Mouse (Mus musculus): ENCODE results near the gene Fam53b. TPM values are rescaled to one million over a fixed set of nuclear protein-coding genes. Genes with fewer than 3 reads are reported as not detected.

Gene Fam53b
- polyA plus RNA-seq, 1 experiment from 2014 or later = 37.7 TPM

GRCm38 (mm10) chr7:132713483-132714126 lies 100.1 kb downstream of the Fam53b start:
- no peak for DNase-seq (ENCODE audit: low spot score)

DNA sequence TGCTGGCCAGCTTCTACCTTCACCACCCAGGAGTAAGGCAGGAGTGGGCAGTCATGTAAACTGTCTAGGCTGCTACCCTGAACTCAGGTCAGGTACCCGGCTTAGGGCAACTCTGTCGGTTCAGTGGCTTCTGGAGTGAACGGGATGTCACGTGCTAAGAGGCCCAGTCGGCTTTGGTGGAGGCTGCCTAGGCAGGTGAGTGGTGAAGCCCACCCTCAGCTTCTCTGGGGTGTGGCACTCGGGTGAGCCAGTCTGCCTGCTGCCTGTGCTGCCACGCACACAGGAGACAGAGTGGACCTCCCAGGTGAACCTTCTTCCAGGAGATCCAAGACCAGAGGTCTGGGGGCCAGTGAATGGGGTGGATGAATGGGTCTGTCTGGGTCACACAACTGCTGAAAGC lies 100.7 kb downstream of the Fam53b start:
- DNase-seq (ENCODE audit: low spot score) = peak; percentile 24

DNA sequence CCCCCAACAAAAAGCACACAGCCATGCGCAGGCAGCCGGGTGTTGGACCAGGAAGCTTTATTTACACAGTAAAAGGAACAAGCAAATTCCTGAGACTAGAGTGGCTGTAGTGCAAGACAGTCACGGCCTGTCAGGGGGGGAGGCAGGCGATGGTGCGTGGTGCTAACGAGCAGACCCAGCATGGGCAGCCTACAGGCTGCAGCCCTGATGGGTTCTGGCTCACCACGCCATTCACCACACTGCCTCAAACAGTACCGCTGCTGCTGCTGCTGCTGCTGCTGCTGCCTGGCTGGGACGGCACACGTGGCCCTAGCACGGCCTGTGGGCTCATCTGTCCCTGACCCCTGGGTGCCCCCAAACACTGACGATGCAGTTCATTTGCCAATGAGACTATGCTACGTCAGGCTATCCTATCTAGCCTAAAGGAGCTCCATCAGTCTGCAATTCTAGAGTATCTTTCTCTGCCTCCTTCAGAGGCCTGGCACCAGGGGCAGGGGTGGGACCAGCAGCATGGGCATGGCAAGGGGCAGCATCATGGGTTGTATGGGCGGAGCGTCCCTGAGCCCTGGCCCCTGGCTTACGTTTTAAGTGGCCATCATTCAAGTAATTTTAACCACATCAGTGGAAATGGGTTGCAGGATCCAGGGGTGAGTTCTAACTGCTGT lies 101.5 kb downstream of the Fam53b start:
- DNase-seq (ENCODE audit: low spot score) = no peak

- no peak for DNase-seq (ENCODE audit: low spot score)
Measured at GRCm38 (mm10) chr7:132711579-132711978, 102.1 kb downstream of the Fam53b start.

DNA sequence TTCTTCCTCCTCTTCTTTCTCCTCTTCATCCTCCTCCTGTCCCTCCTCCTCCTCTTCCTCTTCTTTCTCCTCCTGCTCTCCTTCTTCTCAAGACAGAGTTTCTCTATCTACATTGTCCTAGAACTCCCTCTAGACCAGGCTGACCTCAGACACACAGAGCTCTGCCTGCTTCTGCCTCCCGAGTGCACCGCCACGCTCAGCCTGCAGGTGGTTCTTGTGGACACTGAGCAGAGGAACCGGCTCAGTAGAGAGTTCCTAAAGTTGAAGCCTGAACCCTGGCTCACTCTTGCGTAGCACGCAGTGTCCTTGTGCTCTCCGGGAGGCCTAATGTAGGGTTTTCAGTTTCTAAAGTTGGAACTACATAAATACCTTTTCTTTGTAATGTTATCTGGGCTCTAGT lies 108.6 kb downstream of the Fam53b start:
- peak; percentile 15 for DNase-seq (ENCODE audit: low spot score)

GRCm38 (mm10) chr7:132704310-132704875 lies 109.3 kb downstream of the Fam53b start:
- no peak for DNase-seq (ENCODE audit: low spot score)

DNA sequence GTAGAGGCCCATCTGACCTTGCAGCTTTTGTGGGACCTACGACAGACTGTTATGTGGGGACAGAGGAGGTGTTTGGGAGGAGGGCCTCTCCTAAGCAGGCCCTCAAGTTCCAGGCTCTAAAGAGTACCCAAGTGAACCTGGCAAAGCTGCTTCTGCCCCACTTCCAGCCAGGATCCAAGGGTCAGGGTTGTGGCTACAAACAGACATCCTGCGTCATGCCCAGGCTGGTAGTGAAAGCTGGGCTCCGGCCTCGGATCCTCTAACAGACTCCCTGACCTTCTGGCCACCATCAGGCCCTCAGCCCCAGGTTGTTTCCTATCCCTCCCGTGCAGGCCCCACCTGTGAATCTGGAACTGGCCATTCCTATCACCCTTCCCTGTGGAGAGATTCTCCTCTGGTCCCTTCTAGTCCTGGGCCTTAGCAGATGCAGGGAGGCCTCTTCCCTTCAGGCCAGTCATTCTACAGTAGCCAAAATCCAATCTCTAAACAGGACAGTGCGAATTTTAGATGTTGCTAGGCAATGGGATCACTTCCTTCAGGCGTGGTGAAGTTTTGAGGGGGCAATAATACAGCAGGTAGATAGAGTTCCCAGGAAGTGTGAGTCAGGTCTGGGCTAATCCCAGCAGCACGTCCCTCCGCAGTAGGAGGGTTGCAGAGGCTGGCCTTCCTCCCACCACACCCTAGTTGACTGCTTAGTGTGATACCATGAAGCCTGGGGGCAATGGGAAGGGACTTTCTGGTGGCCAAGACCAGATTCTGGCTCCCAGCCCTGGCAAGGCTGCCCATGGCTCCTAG lies 110.0 kb downstream of the Fam53b start:
- DNase-seq (ENCODE audit: low spot score) = no peak

DNA sequence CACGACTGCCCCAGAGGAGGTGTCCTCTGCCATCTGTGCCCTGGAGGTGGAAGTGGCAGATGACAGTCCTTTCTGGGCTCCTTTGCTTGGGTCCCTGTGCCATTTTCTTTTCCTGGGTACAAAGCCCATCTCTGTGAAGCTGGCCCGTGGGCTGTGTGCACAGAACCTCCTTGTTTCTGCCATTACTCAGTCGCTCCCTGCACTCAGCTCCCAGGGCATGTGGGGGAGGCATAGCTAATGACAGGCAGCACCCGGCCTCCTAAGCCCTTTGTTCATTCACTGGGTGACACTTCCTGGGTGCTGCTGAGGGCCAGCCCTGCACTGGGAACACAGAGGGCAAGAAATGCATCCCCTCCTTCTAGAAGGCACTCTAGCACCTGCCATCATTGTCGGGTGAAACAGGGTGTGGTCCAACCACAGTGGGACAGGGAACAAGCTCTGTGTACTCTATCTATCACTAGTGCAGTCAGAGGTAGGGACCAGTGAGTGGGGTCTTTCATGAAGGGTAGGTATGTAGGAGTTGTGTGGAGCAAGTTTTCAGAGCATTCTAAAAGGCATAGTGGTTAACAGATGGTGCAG lies 111.1 kb downstream of the Fam53b start:
- no peak for DNase-seq (ENCODE audit: low spot score)

GRCm38 (mm10) chr7:132702024-132702423 lies 111.7 kb downstream of the Fam53b start:
- no peak for DNase-seq (ENCODE audit: low spot score)

DNA sequence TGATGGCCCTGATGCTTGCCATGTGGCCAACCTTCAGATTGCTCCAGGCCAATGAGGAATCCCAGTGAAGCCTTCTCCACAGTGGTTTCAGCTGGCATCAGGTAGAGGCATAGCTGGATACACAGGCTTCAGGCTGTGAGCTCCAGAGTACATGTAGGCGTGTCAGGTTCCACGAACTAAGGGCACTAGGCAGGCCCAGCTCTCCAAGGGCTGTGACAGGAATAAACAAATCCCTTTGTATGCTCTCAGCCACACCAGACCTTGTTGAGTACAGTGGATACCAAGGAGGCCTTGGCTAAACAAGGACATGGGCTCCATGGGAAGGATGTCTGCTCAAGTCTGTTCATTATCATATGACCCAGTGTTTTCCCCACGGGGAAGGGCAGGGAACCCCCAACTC lies 112.3 kb downstream of the Fam53b start:
- DNase-seq (ENCODE audit: low spot score) = no peak

- DNase-seq (ENCODE audit: low spot score) = no peak
Measured at GRCm38 (mm10) chr7:132700107-132700506, 113.6 kb downstream of the Fam53b start.

DNA sequence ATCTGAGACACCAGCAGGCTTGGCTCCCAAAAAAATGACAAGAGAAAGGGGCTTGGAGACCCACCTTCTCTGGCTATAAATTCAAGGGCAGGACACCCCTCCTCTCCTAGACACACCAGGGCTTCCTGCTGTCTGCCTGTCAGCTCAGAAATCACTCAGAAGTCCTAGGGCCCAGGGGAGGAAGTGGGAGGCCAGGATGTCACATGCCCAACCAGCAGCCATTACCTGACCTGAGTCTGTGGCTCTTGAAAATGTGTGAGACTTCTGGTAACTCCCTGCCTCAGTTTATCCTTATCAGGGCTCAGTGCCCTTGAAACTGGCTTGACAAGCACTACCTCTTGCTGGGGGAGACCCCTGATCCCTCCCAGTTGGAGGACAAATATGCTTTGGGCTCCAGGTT lies 114.0 kb downstream of the Fam53b start:
- DNase-seq (ENCODE audit: low spot score) = peak; percentile 67

GRCm38 (mm10) chr7:132699165-132699564 lies 114.5 kb downstream of the Fam53b start:
- no peak for DNase-seq (ENCODE audit: low spot score)

- DNase-seq (ENCODE audit: low spot score) = peak; percentile 70
Measured at GRCm38 (mm10) chr7:132698737-132699136, 114.9 kb downstream of the Fam53b start.

- DNase-seq (ENCODE audit: low spot score) = peak; percentile 29
Measured at GRCm38 (mm10) chr7:132697258-132697796, 116.4 kb downstream of the Fam53b start.

GRCm38 (mm10) chr7:132693561-132693960 lies 120.1 kb downstream of the Fam53b start:
- DNase-seq (ENCODE audit: low spot score) = no peak

GRCm38 (mm10) chr7:132692719-132693118 lies 121.0 kb downstream of the Fam53b start:
- no peak for DNase-seq (ENCODE audit: low spot score)

DNA sequence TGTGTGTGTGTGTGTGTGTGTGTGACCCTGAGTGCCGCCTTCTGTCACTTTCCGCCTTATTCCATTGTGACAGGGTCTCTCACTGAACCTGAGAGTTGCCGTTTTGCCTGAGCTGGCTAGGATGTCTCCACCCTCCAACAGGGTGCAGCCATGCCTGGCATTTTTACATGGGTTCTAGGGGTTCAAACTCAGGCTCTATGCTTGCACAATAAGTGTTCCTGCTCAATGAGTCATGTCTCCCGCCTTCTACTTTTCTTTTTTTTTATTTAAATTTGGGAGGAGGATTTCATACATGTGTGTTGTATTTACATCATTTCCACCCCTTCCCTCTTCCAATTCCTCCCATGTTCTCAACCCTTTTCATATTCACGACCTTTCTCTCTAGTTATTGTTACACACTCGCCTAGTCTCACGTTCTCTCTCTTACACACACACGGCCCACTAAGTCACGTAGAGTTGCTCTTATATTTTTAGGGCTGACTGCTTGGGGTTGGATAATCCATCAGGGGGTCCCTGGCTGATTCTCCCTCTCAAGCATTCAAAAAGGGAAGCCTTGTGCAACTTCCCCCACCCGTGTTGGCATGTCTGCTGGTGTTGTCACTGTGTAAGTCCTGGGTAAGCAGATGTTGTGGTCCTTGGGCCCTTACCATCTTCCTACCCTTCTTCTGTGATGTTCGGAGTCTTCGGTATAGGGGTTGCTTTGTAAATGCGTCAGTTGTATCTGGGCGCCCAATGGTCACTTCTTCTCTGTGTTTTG lies 122.8 kb downstream of the Fam53b start:
- DNase-seq (ENCODE audit: low spot score) = no peak

DNA sequence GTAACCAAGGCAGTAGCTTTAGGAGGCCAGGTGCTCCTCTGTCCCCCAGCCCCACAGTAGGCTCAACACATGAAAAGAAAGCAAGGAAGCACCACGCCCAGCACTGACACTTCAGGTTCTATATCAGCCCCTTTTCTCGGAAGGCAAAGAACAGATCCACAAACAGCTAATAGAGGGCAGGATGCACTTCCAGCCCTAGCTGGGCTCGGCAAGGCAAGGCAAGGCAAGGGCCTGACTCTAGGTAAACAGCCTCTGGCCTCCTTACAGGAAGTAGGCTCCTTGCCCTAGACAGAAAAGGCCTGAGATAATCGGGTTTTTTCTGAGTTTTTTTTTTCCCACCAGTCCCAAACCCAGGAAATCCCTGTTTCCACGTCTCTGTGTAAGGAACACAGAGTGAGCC lies 124.0 kb downstream of the Fam53b start:
- peak; percentile 9 for DNase-seq (ENCODE audit: low spot score)

DNA sequence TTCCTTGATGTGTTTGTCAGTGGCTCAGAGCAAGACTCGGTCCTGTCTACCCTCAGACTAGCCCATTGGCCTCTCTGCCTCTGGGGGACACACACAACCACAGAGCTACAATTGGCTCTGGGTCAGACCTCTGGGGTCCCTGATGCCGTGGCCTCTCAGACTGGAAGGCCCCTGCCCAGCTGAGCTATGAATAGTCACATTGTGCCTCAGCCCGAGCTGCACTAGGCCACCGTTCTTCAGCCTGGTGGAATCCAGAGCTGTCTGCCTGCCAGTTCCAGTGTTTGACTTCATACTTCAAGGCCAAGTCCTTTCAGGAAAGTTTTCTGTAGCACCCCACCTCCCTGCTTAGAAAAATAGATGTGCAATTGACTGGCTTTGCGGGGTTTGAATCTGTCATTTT lies 125.0 kb downstream of the Fam53b start:
- no peak for DNase-seq (ENCODE audit: low spot score)

GRCm38 (mm10) chr7:132687897-132688296 lies 125.8 kb downstream of the Fam53b start:
- no peak for DNase-seq (ENCODE audit: low spot score)

Data from thymus, postnatal 0 days (tissue).